Mouse (Mus musculus) E14TG2a.4 (cell line): ENCODE measurements around the gene Mllt6.

ENCODE experiments used
- CTCF ChIP-seq: conservative IDR thresholded peaks from 2 replicates; pipeline ENCODE4 v1.5.1; 2014; ENCODE audit warnings: low read length
- NANOG ChIP-seq: IDR thresholded peaks from 2 replicates; pipeline ENCODE4 v1.6.1; 2014; ENCODE audit warnings: borderline replicate concordance, low read length, mixed read lengths

DNA sequence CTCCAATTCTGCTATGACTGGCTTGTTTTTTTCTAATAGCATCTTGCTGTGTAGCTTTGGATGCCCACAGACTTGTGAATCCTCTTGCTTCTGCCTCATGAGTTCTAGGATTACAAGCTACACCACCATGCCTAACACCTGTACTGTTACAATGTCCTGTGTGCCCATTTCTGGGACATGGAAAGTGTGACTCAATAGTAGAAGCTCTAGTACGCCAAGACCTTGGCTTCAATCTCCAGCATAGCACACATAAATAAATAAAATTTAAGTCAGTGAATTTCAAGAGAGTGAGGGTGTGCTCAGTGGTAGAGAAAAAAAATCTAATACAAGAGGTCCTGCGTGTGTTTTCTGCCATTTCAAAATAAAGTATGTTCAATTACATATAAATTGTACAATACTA is 9.0 kb upstream of the Mllt6 start:
- TF ChIP-seq CTCF (no peak), NANOG (no peak)
